Mouse (Mus musculus) T-cell, adult 66 days (primary cell): Measurements from ENCODE around the gene Emc7. TPM values are rescaled to one million over a fixed set of nuclear protein-coding genes. Genes with fewer than 3 reads are reported as not detected.

ENCODE experiments used
- total RNA-seq, 2 experiments: library from RNA; stranded (reverse); gene quantifications; 3 replicates in 1 of 2; 4 replicates in 1 of 2; pipeline ENCODE4 v1.2.4; 2023

Gene Emc7
- total RNA-seq: 10 to 100 TPM; 13.0 to 14.4 TPM

GRCm38 (mm10) chr2:112454862-112455564, at the start of gene Emc7:
Gene Emc7 (plus strand): TSS chr2:112454997.

DNA sequence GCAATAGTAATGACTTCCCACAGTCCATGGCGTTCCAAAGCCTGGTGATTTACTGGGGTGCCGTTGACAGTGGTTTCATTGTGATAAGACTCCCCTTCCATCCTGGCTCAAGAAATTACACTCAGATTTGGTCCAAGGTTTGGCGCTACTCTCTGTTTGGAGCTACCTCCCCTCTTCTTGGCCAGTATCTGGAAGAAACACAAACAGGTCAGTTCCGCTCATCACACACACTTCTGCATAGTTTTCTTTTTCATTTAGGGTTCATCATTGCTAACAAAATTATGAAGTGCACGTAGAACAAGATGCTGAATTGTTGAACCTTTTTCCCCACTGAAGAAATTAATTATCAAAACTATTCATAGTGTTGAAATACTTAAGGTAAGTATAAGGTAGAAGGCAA, 25.9 kb downstream of the Emc7 start, which contains the start of gene Chrm5:
Chrm5 (minus strand) TSS at position 101 of the 400 bp plus-strand sequence.

GRCm38 (mm10) chr2:112492856-112493538, 38.2 kb downstream of the Emc7 start, which contains the start of gene Aven:
Gene Aven (plus strand): TSS chr2:112492964.

Other genes starting within 250 kb of the Emc7 start
- gene Lpcat4, start 215.5 kb upstream of the Emc7 start, total RNA-seq: 10 to 100 TPM; 60.3 TPM
- not detected for gene Nutm1, start 195.7 kb upstream of the Emc7 start, total RNA-seq
- 10 to 100 TPM; 65.6 to 74.8 TPM for gene Nop10, start 193.1 kb upstream of the Emc7 start, total RNA-seq
- gene Slc12a6, start 189.2 kb upstream of the Emc7 start, total RNA-seq: 100 to 1,000 TPM; 121 to 133 TPM
- gene Gm21985, start 188.7 kb upstream of the Emc7 start, total RNA-seq: 1 to 10 TPM in 1 of 2 experiments, not detected in 1; 1.3 TPM
- gene Emc4, start 87.0 kb upstream of the Emc7 start, total RNA-seq: 10 to 100 TPM; 34.3 to 40.4 TPM
- gene Katnbl1, start 75.8 kb upstream of the Emc7 start, total RNA-seq: 10 to 100 TPM; 11.9 to 15.6 TPM
- gene Chrm5, start 25.8 kb downstream of the Emc7 start, total RNA-seq: not detected
- 10 to 100 TPM; 61.6 to 69.3 TPM for gene Aven, start 38.0 kb downstream of the Emc7 start, total RNA-seq